Mouse (Mus musculus) urinary bladder, postnatal 10 days (tissue): ENCODE data around the gene P2ry6.

Source experiments
- DNase-seq: peaks from one replicate; pipeline ENCODE4 v3.0.0; 2022; ENCODE audit warnings: low spot score

P2ry6 gene

DNA sequence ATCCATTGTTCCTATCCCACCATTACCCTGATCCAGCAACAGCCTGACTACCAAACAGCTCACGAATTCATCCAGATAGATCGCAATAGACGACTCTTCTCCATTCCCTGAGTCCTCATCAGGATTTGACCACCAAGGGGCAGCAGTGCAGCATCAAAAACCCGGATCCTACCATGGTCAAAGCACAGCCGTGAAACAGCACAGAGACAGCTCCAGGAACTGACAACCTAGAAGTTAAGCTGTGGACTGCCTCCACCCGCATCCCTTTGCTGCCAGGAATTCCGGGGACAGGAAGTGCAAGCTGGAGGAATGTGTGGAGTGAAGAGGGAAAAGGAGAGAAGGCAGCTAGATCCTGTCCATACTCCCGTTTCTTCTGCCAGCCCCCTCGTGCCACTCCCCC, 13.6 kb upstream of the P2ry6 start:
- no peak for DNase-seq

- no peak for DNase-seq
Measured at GRCm38 (mm10) chr7:100984452-100985395, 10.3 kb upstream of the P2ry6 start.

GRCm38 (mm10) chr7:100979175-100979574, 4.7 kb upstream of the P2ry6 start:
- DNase-seq = no peak

DNA sequence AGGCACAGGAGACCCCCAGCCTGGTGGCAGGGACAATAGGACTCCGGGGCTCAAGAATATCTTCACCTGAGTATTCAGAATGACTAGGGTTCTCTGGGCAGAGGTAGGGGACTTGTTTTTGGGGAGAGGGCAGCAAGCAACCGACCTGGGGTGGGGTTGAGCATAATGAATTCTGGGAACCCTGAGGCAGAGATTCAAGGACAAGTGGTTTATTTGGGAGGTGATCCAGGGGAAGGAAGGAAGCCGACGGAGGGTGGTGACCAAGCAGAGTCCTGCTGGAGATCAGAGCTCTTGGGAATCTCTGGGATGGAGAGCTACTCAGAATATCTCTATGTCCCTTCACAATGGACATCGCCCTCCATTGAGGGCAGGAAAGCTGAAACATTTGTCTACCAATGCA, 3.7 kb upstream of the P2ry6 start:
- no peak for DNase-seq

DNA sequence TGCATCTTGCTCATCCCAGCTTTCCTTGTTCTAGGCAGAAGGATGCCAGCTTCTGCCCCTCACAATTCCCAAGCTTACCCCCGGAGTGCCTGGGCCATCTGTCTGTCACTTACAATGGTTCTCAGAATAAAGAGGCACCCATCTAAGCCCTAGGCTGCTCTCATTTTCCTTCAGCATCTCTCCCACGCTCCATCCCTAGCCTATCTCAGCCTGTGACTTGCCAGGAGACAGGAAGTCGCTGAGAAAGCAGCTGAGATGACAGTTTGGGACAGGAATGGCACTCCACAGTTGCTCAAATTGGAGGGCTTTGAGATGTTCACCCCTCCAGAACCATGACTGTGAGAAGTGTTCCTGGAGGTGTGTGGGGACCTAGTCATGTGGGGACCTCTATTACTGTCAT, 1.6 kb downstream of the P2ry6 start:
- no peak for DNase-seq

DNA sequence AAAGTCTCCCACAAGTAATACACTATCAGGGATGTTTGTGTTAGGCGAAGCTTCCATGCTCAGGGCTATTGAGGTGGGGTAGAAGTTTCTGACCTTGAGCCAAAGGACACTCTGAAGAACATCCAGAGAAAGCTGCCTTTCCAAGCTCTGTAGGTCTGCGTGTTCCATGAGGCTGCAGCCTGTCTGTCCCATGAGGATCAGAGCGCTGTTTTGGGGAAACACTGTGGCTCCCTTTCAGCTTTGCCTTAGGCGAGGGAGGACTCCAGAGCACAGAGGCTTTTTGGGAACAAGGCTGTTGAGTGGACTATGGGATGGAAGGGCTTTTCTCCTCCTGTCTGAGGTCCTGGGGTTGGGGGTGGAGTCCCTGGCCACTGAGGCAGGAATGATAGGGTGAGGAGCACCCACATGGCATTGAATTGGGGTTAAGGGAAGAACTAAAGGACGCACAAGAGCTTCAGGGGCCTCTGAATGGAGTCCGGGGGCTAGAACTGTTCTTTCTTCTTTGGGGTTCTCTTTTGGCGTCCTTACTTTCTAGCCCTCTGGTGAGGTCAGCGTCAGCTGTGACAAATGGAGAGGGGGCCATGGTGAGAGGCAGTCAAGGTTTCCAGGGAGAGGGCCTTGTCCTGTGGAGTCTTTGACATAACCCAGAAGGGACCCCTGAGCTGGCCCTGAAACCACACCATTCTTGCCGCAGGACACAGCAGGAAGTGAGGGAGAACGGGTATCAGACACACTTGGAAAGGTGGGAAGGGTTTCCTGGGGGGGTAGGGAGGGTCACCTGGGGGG, 5.4 kb downstream of the P2ry6 start:
- DNase-seq = no peak

- DNase-seq = no peak
Measured at GRCm38 (mm10) chr7:100968376-100968775, 6.1 kb downstream of the P2ry6 start.

DNA sequence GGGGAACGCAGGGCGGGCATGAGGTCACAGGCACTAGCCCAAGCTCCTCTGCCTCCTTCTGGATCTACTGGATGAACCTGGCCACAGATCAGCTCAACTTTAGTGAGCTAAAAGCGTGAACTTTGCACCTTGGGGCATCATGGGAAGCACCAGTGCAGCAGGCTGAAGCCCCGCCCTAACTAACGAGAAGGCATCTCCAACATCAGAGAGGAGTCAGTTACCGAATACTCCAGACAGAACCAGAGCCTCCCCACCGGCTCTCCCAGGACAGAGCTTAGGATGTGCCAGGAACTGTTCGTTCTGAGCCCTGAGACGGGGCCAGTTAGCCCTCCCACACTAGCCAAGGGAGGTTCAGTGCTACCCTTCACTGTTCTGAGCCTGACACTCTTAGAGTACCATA, 6.6 kb downstream of the P2ry6 start:
- no peak for DNase-seq

DNA sequence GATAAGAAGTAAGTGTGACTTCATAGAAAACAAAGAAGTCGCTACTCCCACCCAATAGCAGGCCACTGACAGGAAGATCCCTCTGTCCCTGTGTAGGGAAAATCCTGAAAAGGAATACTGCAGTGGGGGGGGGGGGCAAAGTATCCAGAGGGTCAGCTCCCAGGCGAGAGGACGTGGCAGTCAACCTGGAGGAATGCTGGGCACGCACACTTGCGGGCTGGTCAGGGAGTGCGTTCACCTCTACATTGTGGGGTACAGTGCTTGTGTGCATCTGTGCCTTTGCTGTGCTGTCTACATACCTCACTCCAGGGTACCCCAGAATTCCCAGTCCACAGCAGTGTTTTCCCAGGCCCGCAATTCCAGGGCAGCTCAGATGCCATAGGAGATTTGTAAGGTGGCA, 8.4 kb downstream of the P2ry6 start:
- no peak for DNase-seq

- no peak for DNase-seq
Measured at GRCm38 (mm10) chr7:100965079-100965478, 9.4 kb downstream of the P2ry6 start.

GRCm38 (mm10) chr7:100964242-100964641, 10.2 kb downstream of the P2ry6 start:
- no peak for DNase-seq

- DNase-seq = no peak
Measured at GRCm38 (mm10) chr7:100963381-100963780, 11.1 kb downstream of the P2ry6 start.

GRCm38 (mm10) chr7:100961146-100961545, 13.3 kb downstream of the P2ry6 start:
- DNase-seq = no peak

DNA sequence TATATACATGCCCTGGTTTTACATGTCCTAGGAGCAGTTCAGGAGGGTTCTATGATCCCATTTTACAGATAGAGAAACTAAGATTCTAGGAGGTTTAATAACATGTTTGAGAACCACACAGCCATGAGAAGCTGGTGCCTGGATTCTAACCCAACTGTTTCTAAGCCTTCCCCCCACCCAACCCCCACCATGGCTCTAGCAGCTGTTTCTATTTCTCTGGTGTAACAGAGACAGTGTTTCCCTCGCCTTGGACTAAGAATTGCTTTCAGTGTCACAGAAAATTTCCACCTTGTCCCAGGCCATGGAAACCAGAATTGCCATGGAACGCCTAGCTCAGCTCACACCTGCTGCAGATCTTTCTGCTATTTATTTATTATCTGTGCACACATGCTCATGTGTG, 14.0 kb downstream of the P2ry6 start:
- no peak for DNase-seq

DNA sequence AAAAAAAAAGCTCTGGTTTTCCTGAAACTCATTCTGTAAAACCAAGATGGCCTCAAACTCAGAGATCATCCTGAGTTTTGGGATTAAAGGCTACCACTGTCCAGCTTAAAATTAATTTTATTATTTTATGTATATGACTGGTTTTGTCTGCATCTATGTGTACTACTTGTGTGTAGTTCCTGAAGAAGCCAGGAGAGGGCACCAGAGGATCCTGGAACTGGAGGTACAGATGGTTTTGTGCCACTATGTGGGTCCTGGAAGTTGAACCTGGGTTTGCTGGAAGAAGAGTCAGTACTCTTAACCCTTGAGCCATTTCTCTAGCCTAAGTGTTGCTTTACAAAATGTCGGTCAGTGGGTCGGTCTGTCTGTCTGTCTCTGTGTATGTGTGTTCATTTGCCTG, 16.0 kb downstream of the P2ry6 start:
- DNase-seq = no peak

GRCm38 (mm10) chr7:100952686-100953085, 21.8 kb downstream of the P2ry6 start:
- DNase-seq = no peak

GRCm38 (mm10) chr7:100951903-100952302, 22.5 kb downstream of the P2ry6 start:
- DNase-seq = no peak

DNA sequence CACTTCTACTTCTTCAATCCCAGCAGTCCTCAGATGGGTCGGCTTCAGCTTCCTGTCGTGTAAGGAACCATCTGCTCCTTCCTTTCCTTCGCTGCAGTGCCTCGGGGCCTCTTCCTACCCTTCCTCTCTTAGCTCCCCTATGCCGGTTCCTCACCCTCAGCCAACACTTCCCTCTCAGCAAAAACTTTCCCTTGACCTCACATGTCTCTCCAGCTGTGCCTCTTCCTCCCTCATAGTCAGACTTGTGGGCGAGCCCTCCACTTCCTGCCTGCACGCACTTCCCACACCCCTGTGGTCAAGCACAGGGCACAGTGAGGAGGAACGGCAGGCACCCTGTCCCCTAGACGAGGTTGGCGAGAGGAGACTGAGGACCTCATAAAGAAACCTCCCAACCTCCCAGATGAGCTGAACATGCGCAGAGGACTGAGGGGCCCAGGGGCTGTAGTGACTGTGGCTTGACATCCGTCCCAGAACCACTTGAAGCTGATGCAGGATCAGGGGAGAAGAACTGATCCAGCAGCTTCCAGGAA, 23.9 kb downstream of the P2ry6 start:
- no peak for DNase-seq

DNA sequence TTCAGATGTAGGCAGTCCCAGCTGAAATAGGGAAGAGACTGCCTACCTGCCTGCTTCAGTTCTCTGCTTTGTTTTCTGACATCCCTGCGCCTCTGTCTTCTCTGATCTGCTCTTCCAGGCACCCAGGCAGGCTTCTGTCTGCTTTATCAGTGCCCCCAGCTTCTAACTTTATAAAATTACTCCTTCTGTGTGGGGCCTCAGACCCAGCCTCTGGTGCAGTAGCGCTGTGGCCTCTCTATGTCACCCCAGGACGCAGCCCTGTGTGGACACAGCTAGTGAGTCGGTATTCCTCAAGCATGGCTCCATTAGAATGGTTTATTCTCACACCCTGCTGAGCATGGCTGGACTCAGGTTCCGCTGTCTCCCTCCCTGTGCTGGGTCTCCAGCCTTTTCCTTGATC, 24.4 kb downstream of the P2ry6 start:
- no peak for DNase-seq

GRCm38 (mm10) chr7:100944738-100945137, 29.7 kb downstream of the P2ry6 start:
- no peak for DNase-seq

DNA sequence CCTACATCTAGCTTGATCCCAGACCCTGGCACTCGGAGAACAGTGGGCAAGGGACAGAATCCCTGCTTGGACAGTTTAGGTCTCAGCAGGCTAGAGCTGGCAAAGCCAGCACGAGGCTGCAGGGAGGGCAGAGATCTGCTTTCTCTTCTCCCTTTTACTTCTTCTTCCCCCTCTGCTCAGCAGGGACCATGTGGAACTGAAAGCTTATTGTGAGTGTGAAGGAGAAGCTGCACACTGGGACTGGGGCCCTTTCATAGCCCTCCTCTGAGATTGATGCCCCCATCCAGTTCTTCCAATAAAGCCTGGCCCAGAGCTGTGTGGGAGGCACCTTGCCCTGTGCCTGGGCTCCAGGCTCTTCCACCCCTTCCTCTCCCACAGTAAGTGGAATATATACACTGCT, 30.1 kb downstream of the P2ry6 start:
- DNase-seq = no peak

GRCm38 (mm10) chr7:100942789-100943615, 31.4 kb downstream of the P2ry6 start:
- no peak for DNase-seq
